Mouse (Mus musculus) heart, postnatal 0 days (tissue): ENCODE results near the gene Ankrd50. TPM values are rescaled to one million over a fixed set of nuclear protein-coding genes. Genes with fewer than 3 reads are reported as not detected.

Experiments used
- ATAC-seq: fragments of 200-750 bp; cut with Nextera tagmentation; 2 replicates; pipeline ENCODE4 v1.8.0; 2017; ENCODE audit warnings: low read depth, moderate number of reproducible peaks, moderate library complexity; ENCODE audit not compliant: insufficient read depth
- DNase-seq: peaks from one replicate; pipeline ENCODE4 v3.0.0-alpha.2; 2016; ENCODE audit warnings: low spot score
- H3K27ac ChIP-seq: fragments of 300-500 bp; sonication (generic); 2 replicates; pipeline ENCODE4 v1.5.1; 2014; ENCODE audit warnings: low read depth, mild to moderate bottlenecking
- H3K27me3 ChIP-seq: fragments of 300-500 bp; sonication (generic); 2 replicates; pipeline ENCODE4 v1.6.1; 2014; ENCODE audit warnings: low read length, mixed read lengths; ENCODE audit not compliant: control insufficient read depth, insufficient read depth
- H3K36me3 ChIP-seq: fragments of 300-500 bp; sonication (generic); replicated peaks from 2 replicates; pipeline ENCODE4 v1.6.1; 2014; ENCODE audit warnings: low read length, mixed read lengths; ENCODE audit not compliant: control insufficient read depth, insufficient read depth
- H3K4me1 ChIP-seq: fragments of 300-500 bp; sonication (generic); 2 replicates; pipeline ENCODE4 v1.6.1; 2014; ENCODE audit warnings: antibody characterized with exemption; ENCODE audit not compliant: control insufficient read depth, insufficient read depth
- H3K4me2 ChIP-seq: fragments of 300-500 bp; sonication (generic); 2 replicates; pipeline ENCODE4 v1.6.1; 2014; ENCODE audit warnings: low read depth, mild to moderate bottlenecking, low read length, moderate library complexity
- H3K4me3 ChIP-seq: fragments of 300-500 bp; sonication (generic); 2 replicates; pipeline ENCODE4 v1.5.1; 2014; ENCODE audit warnings: low read depth, low read length
- H3K9ac ChIP-seq: fragments of 300-500 bp; sonication (generic); replicated peaks from 2 replicates; pipeline ENCODE4 v1.6.1; 2014; ENCODE audit warnings: low read depth, low read length, mixed read lengths
- H3K9me3 ChIP-seq: fragments of 300-500 bp; sonication (generic); replicated peaks from 2 replicates; pipeline ENCODE4 v1.6.1; 2016; ENCODE audit warnings: low read length; ENCODE audit not compliant: control insufficient read depth
- CTCF ChIP-seq: IDR thresholded peaks from 2 replicates; pipeline ENCODE4 v1.5.1; 2016; ENCODE audit warnings: antibody characterized with exemption, control low read depth, low read depth
- EP300 ChIP-seq: IDR thresholded peaks from 2 replicates; pipeline ENCODE4 v1.6.1; 2016; ENCODE audit warnings: antibody characterized with exemption, low read depth
- WGBS: fragments of 180-500 bp; shearing (Covaris S2); extraction: QIAGEN DNeasy Blood & Tissue Kit; methylation state at CpG from one replicate; pipeline ENCODE4 v1.1.7; 2014; 5-methylcytosine and 5-hydroxymethylcytosine counted together
- polyA plus RNA-seq: library from polyadenylated mRNA; unstranded; fragments of >200 nt; fragmentation: Nextera tagmentation; extraction: Ambion mirVana; gene quantifications from 2 replicates; pipeline ENCODE4 v1.2.1, GENCODE M21; 2015
- total RNA-seq: library from RNA; depleted of rRNA; stranded (reverse); fragments of >200 nt; gene quantifications from 2 replicates; pipeline ENCODE4 v1.2.3, GENCODE M21; 2014; ENCODE audit warnings: low replicate concordance

The Ankrd50 gene
- total and polyA plus RNA-seq, 2 experiments from 2014 or later = 10.9 to 85.9 TPM

DNA sequence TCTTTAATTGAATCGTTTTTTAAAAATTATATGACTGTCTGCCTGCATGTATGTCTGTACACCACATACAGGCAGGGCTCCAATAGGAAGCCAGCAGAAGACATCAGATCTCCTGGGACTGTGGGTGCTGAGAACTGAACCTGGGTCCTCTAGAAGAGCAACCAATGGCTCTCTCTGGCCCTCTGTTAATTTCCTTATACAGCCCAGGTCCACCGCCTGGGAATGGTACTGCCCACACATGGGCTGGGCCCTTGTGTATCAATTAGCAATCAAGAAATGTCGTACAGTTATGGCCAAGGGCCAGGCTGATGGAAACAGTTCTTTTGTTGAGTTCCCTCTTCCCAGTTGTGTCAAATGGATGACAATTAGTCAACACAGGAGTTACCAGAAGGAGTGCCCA lies 6.6 kb upstream of the Ankrd50 start:
- 0 out of 2 replicates have a peak, but pooled peaks cover 5% of the 10 kb centered on the region for H3K4me1 ChIP-seq
- H3K36me3 ChIP-seq = no peaks in the 10 kb centered on the region
- H3K27me3 ChIP-seq = no peaks in the 10 kb centered on the region
- no peak for ATAC-seq
- DNase-seq = no peak
- no peak overlapping the region for H3K9ac ChIP-seq
- H3K4me2 ChIP-seq = no peak overlapping the region
- H3K9me3 ChIP-seq = no peaks in the 10 kb centered on the region
- H3K4me3 ChIP-seq = no peak overlapping the region
- H3K27ac ChIP-seq = no peak overlapping the region
- 71% methylated on average over 3 of the region's 3 CpGs for WGBS
- TF ChIP-seq CTCF = no peak

DNA sequence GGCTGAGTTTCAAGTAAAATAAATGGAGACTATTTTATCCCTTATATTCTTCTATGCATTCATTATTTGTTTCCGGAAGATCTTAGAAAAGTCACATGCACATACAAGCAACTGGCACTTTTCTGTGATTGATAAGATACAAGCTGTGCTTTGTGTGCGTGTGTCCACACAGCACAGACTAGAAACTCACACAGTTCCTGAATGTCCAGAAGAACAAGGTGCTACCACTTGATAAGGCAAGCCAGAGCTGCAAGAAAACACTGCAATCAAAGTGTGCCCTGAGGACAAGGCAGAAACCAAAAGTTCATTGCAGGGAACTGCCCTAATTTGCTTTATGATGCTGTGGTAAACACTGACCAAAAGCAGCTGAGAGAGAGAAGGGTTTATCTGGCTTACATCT lies 6.1 kb upstream of the Ankrd50 start:
- no peak overlapping the region for H3K27ac ChIP-seq
- H3K36me3 ChIP-seq = no peaks in the 10 kb centered on the region
- 0 out of 2 replicates have a peak, but pooled peaks cover 5% of the 10 kb centered on the region for H3K4me1 ChIP-seq
- DNase-seq = no peak
- no peak overlapping the region for H3K4me3 ChIP-seq
- no peak overlapping the region for H3K9ac ChIP-seq
- 42% methylated on average over 2 of the region's 2 CpGs for WGBS
- TF ChIP-seq EP300 (no peak), CTCF (no peak)
- H3K27me3 ChIP-seq = no peaks in the 10 kb centered on the region
- no peak for ATAC-seq
- H3K9me3 ChIP-seq = no peaks in the 10 kb centered on the region
- no peak overlapping the region for H3K4me2 ChIP-seq

DNA sequence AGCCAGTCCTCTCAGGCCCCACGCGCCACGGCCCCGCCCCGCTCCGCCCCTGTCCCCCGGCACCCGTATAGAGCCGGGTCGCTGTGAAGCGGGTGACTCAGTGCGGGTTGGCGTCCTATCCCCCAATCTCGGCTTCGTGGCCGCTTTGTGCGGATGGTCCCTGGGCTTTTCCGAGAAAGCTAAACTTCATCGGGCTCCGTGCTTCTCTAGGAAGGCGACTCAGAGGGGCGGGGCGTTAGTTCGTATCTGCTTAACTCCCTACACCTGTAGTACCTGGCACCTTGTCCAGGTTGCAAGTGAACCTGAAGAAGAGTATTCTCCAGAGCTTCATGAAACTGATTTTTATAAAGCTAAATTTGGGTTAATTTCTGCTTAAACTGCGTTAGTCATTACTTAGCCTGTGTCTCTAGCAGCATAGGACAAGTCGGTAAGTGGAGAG lies 482 bp upstream of the Ankrd50 start:
- DNase-seq (no peak), ATAC-seq (no peak; the same call in 1 of the 2 replicates)
- H3K36me3 ChIP-seq = peaks cover 3% of the 10 kb centered on the region; the same call in 1 of the 2 replicates
- H3K27ac ChIP-seq = peak overlapping the region; percentile 70
- no peaks in the 10 kb centered on the region for H3K9me3 ChIP-seq
- H3K27me3 ChIP-seq = no peaks in the 10 kb centered on the region
- peak overlapping the region; percentile 53 for H3K9ac ChIP-seq
- peak overlapping the region; percentile 77 for H3K4me2 ChIP-seq
- peaks cover 22% of the 10 kb centered on the region for H3K4me1 ChIP-seq
- peak overlapping the region; percentile 98 for H3K4me3 ChIP-seq
- TF ChIP-seq EP300 (no peak), CTCF (no peak)
- WGBS = 3% methylated on average over 26 of the region's 26 CpGs

DNA sequence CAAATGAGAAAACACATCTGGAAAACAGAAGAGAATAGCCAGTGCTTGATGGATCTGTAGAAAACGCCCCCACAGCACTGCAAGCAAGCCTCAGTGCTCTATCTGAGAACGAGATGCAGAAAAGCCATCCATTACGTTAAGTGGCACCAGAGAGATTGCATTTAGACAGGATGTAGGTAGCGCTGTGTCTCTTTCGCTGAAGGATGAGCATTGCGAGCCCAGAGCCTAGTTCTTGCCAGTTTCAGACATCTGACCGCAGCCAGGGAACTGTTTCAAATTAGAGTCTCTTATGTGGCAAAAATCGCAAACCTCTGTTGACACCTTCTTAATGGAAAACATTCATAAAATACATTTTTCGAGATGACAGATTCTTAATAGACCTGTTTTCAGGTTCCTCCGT lies 1.1 kb downstream of the Ankrd50 start:
- Histone ChIP-seq H3K27me3 (no peaks in the 10 kb centered on the region), H3K9ac (peak overlapping the region; percentile 95), H3K4me3 (peak overlapping the region; percentile 98), H3K36me3 (peaks cover 4% of the 10 kb centered on the region), H3K4me2 (peak overlapping the region; percentile 71), H3K4me1 (peaks cover 33% of the 10 kb centered on the region), H3K27ac (peak overlapping the region; percentile 89), H3K9me3 (no peaks in the 10 kb centered on the region)
- ATAC-seq (no peak), DNase-seq (peak; percentile 22)
- TF ChIP-seq EP300 (no peak), CTCF (no peak)
- 13% methylated on average over 10 of the region's 10 CpGs for WGBS

DNA sequence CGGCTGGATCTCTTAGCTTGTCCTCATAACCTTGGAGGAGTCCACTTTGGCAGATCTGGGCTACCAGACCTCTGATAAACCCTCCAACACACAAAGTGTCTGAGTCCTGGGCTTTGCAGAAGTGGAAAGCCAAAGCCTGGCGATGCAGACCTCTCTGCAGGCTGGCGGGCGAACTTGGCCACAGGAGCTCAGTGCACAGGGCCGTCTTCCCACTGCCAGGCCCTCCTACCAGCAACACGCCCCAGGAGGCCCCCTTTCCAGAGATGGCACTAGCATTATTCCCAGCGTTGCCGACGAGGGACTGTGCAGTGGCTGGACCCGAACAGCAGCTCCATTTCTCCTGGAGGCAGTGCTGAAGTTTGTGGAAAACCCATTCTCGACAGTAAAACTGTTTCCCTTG lies 1.9 kb downstream of the Ankrd50 start:
- no peaks in the 10 kb centered on the region for H3K27me3 ChIP-seq
- no peaks in the 10 kb centered on the region for H3K9me3 ChIP-seq
- ATAC-seq (no peak), DNase-seq (no peak)
- TF ChIP-seq EP300 (no peak), CTCF (no peak)
- peaks cover 7% of the 10 kb centered on the region for H3K36me3 ChIP-seq
- peaks cover 41% of the 10 kb centered on the region for H3K4me1 ChIP-seq
- H3K9ac ChIP-seq = peak overlapping the region; percentile 95
- H3K4me2 ChIP-seq = peak overlapping the region; percentile 71
- peak overlapping the region; percentile 98 for H3K4me3 ChIP-seq
- WGBS = 10% methylated on average over 11 of the region's 11 CpGs
- peak overlapping the region; percentile 89 for H3K27ac ChIP-seq

DNA sequence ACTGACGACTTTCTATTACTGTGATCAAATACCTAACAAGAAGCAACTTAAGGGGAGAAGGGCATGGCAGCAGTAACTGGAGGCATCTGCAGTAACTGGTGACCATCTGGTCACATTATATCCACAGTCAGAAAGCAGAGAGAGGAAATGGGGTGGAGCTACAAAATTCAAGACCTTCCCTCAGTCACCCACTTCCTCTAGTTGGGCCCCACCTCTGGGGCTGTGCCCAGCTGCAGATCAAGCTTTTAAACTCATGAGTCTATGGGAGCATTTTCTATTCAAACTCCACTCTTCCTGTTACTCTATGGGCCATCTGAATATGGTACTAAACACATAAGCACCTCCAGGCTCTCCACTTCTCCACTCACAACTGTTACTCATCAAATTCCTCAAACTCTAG lies 3.5 kb downstream of the Ankrd50 start:
- no peak for TF ChIP-seq CTCF
- no peak for TF ChIP-seq EP300
- DNase-seq = no peak

More for the DNA sequence above, 3.5 kb downstream of the Ankrd50 start:
- H3K9ac ChIP-seq = no peak overlapping the region
- H3K27me3 ChIP-seq = no peaks in the 10 kb centered on the region
- peak overlapping the region; percentile 71 for H3K4me2 ChIP-seq
- H3K4me3 ChIP-seq = peak overlapping the region; percentile 6
- H3K4me1 ChIP-seq = peaks cover 42% of the 10 kb centered on the region
- no peak for ATAC-seq
- WGBS = 52% methylated on average over 1 of the region's 1 CpGs
- H3K36me3 ChIP-seq = peaks cover 15% of the 10 kb centered on the region
- H3K9me3 ChIP-seq = no peaks in the 10 kb centered on the region
- H3K27ac ChIP-seq = no peak overlapping the region
